Mouse (Mus musculus) yolk sac, embryonic 10.5 days (tissue): ENCODE data around the gene Med17.

Experiments
- DNase-seq: peaks from one replicate; pipeline ENCODE4 v3.0.0-alpha.2; 2017; ENCODE audit warnings: low spot score

Med17 gene

GRCm38 (mm10) chr9:15237516-15238296 is 42.0 kb downstream of the Med17 start:
- DNase-seq = no peak

GRCm38 (mm10) chr9:15235986-15236385 is 43.7 kb downstream of the Med17 start:
- no peak for DNase-seq

- no peak for DNase-seq
Observed at GRCm38 (mm10) chr9:15233604-15234003, 46.1 kb downstream of the Med17 start.

- DNase-seq = no peak
Observed at GRCm38 (mm10) chr9:15232445-15232844, 47.3 kb downstream of the Med17 start.

- no peak for DNase-seq
Observed at GRCm38 (mm10) chr9:15224912-15225311, 54.8 kb downstream of the Med17 start.

- DNase-seq = no peak
Observed at GRCm38 (mm10) chr9:15213695-15214094, 66.0 kb downstream of the Med17 start.

GRCm38 (mm10) chr9:15211876-15212275 is 67.9 kb downstream of the Med17 start:
- DNase-seq = no peak
